Mouse (Mus musculus) small intestine, adult 2 months (tissue): Measurements from ENCODE around the gene Hspa4l.

Experiments used
- CTCF ChIP-seq: fragments of 200-500 bp; IDR thresholded peaks from 2 replicates; pipeline ENCODE4 v1.5.1; 2012; ENCODE audit warnings: low read depth, mild to moderate bottlenecking, control low read depth, inconsistent platforms, low read length, moderate library complexity, mixed read lengths; ENCODE audit not compliant: insufficient replicate concordance, insufficient read length; ENCODE audit errors: extremely low read depth
- POLR2A ChIP-seq: fragments of 200-500 bp; IDR thresholded peaks from 2 replicates; pipeline ENCODE4 v1.6.1; 2012; ENCODE audit warnings: low read depth, mild to moderate bottlenecking, control low read depth, inconsistent platforms, low read length, moderate library complexity

- TF ChIP-seq CTCF = peak; percentile 67; the same call in 1 of the 2 replicates
- no peak for TF ChIP-seq POLR2A
Observed at GRCm38 (mm10) chr3:40798500-40798899, 54.2 kb downstream of the Hspa4l start.
